Mouse (Mus musculus) heart, adult 2 months (tissue): Measurements from ENCODE around the gene Ddx31.

Experiments
- CTCF ChIP-seq: fragments of 200-600 bp; IDR thresholded peaks from 2 replicates; pipeline ENCODE4 v1.8.1; 2022; ENCODE audit warnings: antibody characterized with exemption, mild to moderate bottlenecking, moderate library complexity
- EP300 ChIP-seq: fragments of 200-500 bp; IDR thresholded peaks from 2 replicates; pipeline ENCODE4 v1.6.1; 2011; ENCODE audit warnings: low read depth, low read length, control low read depth; ENCODE audit not compliant: insufficient read depth
- POLR2A ChIP-seq: fragments of 200-500 bp; IDR thresholded peaks from 2 replicates; pipeline ENCODE4 v1.6.1; 2011; ENCODE audit warnings: mild to moderate bottlenecking, low read depth, low read length, control low read depth; ENCODE audit not compliant: insufficient read depth

- TF ChIP-seq POLR2A (no peak), EP300 (no peak), CTCF (no peak)
These were observed 70.7 kb downstream of the Ddx31 start for GRCm38 (mm10) chr2:28910877-28911276.
